Mouse (Mus musculus): Measurements from ENCODE around the gene Thap3.
"Not testable (repeated sequence)": the region's sequence is repeated elsewhere in the genome, so short reads cannot be mapped to it uniquely, and the experiment has no call there.

Thap3 gene

DNA sequence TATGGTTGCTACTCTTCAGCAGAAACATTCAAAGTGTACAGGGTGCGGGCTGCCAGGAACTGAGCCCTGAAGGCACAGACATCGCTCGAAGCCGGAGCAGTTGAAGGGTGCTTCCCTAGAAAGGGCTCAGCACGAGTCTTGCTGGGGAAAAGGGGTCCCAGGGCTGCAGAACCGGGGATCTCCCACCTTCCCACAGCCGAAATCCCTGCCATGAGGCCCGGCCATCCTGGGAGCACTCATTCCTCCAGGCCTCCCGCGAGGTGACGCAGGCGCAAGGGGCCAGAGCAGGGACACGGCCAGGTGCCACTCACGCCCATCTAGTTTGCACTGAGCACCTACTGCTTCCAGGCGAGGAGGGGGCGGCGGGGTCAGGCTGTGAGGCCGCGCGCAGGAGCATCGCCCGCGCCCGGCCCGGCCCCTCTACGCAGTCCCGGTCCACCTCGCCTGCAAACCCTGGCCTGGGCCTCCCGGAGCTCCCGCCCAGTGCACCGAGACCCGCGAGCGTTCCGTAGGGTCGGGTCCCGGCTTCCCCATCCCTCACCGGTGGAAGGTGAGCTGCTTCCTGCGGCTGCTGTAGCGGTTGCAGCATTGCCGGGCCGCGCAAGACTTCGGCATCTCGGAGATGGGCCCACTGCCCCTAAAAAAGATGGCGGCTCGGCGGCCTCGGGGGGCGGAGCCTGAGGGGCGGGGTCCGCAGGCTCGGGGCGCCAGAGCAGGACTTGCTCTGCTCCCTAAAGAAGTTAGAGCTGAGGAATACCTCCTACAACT, at the start of gene Thap3:
Gene Thap3 (minus strand): TSS at position 656 of the 768 bp plus-strand sequence.
- DNase-seq (ENCODE audit: inconsistent ontology term): peak; percentile 76

DNA sequence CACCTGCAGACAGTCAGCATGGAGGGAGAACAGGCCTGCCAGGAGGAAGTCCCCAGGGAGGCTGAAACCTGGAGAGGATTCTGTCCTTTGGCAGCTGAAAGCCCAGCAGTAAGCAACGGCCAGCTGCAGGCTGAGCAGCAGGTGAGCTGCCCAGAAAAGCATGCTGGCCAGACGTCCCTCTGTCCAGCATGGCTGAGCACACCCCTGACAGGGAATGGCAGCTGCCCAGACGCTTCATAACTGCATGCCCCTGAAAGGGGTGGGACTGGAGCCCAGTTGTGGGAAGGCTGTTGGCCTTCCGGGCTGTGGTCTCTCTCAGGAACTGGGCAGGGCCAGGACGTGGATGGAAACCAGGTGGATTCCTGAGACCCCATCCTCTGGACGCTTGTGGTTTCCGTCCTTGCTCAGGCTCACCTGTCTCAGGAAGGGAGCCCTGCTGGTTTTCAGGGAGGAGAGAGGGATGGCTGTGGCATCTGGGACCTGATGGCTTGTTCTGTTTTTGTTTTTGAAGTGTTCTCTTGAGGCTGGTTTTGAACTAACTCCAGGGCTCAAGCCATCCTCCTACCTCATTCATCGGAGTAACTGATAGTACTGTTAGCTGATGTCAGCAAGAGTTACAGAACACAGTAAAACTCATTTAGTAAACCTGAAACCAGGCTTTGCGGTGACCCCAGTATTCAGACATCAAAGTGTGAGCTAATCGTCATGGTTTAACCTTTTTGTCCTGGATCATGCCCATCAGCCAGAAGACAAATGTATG, 49.6 kb upstream of the Thap3 start, which contains the start of gene Tas1r1:
Gene Tas1r1 (minus strand): TSS at position 344 of the 760 bp plus-strand sequence.
- DNase-seq (ENCODE audit: inconsistent ontology term): peak; percentile 61

DNA sequence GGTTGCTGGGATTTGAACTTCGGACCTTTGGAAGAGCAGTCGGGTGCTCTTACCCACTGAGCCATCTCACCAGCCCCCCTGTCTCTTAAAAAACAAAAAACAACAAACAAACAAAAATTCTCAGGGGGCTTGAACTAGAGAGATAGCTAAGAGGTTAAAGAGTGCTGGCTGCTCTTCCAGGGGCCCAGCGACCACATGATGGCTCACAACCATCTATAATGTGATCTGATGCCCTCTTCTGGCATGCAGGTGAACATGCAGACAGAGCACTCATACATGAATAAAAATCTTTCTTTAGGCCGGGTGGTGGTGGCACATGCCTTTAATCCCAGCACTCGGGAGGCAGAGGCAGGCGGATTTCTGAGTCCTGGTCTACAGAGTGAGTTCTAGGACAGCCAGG, 47.7 kb upstream of the Thap3 start:
- DNase-seq (ENCODE audit: inconsistent ontology term): not testable (repeated sequence)

DNA sequence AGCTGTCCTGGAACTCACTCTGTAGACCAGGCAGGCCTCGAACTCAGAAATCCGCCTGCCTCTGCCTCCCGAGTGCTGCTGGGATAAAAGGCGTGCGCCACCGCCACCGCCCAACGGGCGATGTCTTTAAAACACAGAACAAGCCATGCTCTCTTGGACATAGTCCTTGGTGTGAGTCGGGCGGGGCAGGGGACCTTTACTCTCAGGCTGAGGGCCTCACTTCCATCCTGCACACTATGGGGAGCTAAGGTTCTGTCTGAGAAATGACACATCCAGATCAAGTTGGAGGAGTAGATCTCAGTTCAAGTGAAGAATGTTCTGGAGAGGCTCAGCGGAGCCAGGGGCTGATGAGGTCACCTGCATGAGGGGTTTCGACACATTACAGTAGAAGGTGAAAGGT, 44.1 kb upstream of the Thap3 start:
- no peak for DNase-seq (ENCODE audit: inconsistent ontology term)

DNA sequence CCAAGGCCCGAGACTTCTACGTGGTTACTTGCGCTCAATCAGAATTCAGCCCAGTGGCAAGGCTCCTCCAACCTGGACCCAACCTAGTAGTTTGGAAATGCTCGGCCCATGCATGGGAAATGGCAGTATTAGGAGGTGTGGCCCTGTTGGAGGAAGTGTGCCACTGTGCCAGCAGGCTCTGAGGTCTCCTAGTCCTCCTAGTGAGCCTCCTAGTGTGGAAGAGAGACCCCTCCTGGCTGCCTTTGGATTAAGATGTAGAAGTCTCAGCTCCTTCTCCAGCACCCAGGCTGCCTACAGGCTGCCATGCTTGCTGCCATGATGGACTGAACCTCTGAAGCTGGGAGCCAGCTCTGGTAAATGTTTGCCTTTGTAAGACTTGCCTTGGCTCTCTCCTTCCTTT, 41.2 kb upstream of the Thap3 start:
- DNase-seq (ENCODE audit: inconsistent ontology term): no peak

DNA sequence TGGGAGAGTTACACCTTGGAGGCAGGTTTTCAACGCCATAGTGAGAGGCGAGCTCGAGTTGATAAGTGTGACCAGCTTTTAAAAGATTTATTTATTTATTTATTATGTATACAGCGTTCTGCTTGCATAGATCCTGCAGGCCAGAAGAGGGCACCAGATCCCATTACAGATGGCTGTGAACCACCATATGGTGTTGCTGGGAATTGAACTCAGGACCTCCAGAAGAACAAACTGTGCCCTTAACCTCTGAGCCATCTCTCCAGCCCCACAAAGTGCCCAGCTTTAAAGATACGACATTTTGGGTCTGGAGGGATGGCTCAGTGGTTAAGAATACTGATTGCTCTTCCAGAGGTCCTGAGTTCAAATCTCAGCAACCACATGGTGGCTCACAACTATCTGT, 40.3 kb upstream of the Thap3 start:
- no peak for DNase-seq (ENCODE audit: inconsistent ontology term)

DNA sequence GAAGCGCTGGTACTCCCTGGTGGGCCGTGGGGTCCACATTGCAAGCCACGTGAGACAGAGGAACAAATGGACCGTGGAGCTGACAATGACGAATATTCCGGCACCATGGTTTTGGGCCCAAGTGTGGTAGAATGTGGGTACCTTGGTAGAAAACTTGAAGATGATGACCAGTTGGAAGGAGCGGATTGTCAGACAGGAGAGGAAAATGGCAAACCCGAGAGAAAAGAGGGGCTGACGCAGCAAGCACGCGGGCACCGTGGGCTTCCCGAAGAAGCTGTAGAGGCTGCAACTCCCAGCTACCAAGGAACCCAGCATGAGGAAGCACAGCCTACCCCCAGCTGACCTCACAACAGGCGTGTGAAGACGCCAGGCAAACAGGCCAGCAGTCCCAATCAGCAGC, 39.7 kb upstream of the Thap3 start:
- DNase-seq (ENCODE audit: inconsistent ontology term): no peak

DNA sequence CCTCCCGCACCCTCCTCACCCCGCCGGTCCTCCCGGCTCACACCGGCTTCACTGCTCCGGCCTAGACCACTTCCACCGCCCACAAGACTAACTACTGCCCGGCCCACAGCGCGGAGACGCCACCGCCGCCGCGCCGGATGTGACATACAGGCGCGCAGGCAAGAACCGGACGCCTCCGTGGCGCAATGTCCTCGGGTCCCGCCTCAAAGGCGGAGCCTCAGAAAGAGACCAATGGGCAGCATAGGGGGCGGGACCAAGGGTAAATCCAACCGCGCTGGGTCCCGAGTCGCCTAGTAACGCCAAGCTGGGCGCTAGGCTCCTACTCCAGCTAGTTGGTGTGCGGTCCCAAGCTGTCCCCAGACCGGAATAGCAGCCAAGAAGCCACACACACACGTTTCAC, 38.7 kb upstream of the Thap3 start, which contains the start of gene Zbtb48:
Gene Zbtb48 (minus strand): TSS at position 148 of the 400 bp plus-strand sequence.
- DNase-seq (ENCODE audit: inconsistent ontology term): peak; percentile 97

DNA sequence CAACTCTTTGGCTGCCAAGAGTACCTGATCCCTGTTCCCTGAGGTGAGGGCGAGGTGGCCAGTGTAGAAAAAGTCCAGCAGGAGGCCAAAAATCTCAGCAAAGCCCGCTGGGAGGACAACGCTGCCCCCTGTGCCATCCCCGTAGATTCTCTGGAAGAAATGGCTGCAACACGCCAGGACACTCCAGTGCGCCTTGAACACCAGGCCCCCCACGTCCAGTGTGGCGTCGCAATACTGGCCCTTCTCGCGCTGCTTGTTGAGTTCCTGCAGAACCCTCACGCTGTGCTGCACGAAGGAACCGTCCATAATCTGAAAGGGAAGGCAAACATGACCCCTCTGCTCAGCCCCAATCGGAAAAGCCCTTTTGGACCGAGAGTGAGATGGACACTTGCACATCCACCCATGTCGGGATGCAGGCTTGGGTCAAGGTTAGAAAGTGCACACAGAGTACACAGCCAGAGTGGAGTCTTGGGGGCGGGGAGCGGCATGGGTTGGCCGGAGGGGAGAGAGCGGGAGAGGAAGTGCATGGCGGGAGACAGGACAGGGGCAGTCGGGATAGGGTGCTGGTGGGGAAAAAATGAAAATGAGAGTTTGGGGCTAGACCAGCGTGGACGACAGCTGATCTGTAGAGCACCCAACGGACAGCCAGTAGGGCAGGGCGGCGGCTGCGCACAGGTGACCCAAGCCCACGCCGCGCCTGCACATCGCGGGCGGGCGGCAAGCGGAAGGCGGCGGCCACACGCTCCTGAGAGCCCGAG, 38.1 kb upstream of the Thap3 start:
- DNase-seq (ENCODE audit: inconsistent ontology term): peak; percentile 56

DNA sequence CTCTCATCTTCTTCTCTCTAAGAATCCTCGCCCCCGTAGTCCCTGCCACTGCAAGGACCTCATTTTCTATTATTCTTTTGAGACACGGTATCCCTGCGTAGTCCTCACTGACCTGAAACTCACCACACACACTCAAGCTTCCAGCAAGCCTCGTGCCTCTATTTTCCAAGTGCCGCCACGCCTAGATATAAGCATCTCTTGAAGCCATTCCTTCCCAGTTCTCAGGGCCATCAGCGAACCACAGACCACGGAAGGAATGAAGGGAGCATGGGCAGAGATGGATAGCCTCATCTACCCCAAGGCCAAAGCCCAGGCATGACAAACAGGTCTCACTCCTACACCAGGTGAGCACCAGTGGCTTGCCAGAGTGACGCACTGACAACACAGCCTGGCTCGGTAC, 35.7 kb upstream of the Thap3 start:
- no peak for DNase-seq (ENCODE audit: inconsistent ontology term)

DNA sequence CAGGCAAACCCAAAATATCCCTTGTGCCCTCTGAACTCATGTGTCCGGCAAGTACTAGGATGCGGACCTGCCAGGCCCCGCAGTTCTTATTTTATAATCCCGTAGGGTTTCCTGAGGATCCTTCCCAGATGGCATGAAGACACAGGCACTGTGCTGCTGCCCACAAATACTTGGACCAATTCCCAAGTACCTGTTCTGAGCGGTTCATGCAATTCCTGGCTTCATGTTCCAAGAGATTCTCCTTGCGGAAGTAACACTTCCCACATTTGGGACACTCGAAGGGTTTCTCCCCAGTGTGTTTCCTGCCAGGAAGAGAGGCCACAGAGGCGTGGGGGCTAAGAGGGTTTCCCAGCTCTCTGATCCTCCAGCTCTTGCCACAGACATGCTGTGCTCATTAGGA, 33.7 kb upstream of the Thap3 start:
- DNase-seq (ENCODE audit: inconsistent ontology term): no peak

DNA sequence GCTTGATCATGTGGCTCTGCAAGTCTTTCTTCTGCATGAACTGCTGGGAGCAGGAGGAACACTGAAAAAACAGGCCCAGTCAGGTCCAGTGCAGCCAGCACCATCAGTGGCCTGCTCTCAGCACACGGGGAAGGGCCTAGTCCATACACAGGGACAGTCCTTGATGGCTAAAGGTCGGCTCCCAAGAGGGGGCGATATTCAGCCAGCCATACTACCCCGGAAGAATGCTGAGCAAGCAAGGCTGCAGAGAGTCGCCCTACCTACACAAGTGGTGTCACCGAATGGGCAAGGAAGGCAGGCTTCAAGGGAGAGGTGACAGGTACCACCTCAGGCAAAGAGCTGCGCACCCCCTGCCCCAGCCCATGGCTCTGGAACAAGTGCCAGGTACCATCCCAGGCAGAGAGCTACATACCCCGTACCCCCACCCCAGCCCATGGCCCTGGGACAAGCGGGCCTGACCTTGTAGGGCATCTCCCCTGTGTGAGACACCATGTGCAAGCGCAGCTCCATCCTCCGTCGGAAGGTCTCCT, 32.8 kb upstream of the Thap3 start:
- DNase-seq (ENCODE audit: inconsistent ontology term): no peak

DNA sequence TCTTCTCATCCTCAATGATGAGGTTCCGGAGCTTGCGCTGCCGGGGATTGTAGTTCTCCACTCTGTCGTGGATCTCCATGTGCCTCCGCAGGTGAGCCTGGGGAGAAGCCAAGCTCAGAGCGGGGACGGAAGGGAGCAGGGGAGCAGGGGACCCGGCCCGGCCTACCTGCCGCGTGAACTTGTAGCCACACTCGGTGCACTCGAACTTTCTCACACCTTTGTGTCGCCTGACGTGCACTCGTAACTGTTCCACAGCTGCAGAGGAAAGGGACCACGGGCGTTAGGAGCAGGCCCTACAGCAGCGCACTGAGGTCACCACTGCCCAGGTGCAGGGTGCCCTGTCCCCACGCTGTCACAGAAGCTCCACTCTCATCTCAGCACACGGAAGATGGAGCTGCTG, 31.2 kb upstream of the Thap3 start:
- no peak for DNase-seq (ENCODE audit: inconsistent ontology term)

DNA sequence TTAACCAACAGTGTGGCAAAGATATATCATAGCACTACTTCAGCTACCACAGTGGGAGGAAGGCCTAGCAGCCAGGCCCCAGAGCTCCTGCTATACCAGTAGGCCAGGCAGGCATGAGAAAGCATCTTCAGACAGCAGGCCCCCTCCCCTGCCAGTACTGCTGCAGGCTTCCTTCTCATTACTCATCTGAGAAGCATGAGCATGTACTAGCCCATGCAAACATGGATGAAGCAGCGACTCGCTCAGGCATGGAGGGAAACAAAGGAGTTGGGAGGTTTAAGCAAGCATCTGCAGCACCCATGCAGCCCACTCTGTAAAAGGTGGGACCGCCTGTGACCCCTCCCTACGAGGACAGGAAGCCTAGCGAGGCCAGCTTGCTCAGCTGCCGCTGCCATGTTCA, 30.3 kb upstream of the Thap3 start:
- DNase-seq (ENCODE audit: inconsistent ontology term): no peak

DNA sequence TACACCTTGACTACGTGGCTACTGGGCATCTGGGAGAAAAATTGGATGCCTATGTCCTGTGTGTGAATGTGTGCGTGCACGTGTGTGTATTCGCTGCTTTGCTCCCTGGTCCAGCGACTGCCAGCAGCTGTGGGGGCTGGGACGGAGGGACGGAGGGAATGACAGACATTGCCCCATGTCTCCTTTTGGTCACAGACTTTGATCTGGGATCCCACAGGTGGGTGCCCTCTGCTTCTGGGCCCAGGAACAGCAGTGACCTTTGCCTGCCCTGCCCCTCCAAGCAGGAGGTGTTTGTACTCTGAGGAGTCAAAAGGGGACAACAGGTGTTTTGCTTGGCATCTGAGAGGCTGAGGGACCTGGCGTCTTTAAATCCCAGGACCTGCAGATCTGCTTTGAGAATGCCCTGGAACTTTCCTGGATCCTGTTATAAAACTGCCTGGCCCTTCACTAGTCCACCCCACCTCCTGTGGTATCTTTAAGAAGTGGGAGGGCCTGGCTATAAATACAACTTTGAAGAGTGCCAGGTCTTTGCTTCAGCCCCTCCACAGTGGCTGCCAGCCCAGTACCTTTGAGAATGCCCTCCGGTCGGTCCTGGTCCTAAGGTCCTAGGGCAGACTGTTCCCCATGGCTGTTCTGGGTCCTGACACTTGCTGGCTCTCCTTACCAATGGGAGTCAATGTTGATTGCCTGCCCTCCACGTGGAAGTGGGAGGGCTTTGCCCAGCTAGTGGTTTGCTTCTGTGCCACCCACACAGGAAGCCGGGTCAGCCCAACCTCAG, 24.4 kb upstream of the Thap3 start:
- no peak for DNase-seq (ENCODE audit: inconsistent ontology term)

DNA sequence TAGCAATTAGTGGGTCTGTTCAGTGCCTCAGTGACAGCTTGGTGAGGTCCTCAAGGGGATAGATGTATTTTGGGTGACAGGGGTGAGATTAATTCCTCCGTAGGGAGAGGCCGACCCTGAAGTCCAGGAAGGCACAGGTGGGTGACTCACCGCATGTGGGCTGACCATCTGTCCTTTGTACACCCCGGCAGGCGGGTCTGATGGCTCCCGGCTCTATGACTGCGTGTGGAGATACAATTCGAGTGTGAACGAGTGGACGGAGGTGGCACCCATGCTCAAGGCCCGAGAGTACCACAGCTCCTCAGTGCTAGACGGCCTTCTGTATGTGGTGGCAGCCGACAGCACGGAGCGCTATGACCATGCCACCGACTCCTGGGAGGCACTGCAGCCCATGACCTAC, 23.3 kb upstream of the Thap3 start:
- no peak for DNase-seq (ENCODE audit: inconsistent ontology term)

DNA sequence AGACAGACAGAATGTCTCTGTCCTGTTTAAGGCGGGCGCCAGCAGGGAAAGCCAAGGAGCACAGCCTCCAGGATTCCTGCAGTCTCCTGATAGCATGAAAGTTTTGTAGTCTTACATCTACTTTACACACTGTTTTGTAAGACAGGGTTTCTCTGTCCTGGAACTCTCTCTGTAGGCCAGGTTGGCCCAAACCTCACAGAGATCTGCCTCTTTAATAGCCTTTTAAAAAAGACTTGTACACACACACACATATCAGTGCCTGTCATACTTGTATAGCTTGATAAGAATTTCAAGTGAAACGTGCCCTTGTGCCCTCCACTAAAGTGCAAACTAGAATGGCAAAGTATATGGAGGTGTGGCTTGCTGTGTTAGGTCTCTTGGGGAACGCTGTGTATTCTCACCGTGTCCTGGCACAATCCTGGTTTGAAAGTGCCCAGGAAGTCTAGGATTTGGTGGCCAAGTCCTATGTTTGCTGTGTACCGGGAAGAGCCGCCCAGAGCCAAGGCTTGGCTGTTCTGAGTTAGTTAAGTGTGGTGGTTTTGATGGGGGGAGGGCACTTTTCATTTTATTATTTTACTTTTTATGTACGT, 22.5 kb upstream of the Thap3 start:
- DNase-seq (ENCODE audit: inconsistent ontology term): no peak

DNA sequence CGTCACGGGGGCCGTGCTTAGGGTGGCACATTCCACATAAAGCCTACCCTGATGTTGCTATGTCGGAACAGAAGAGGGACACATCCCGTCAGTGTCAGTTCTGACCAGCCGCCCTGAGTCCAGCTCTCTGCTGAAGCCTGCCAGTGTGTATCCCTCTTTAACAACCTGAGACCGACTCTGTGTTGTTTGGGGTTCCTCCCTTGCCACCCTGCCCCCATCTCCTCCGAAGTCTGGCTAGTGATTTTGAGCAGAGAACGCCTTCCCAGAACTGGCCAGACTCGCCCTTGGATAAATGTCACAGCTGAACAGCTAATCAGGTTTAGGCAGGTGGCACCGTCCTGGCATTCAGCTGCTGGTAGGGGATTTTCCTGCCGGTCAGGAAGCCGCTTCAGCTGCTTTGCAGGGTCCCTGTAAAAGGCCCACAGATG, 21.9 kb upstream of the Thap3 start:
- no peak for DNase-seq (ENCODE audit: inconsistent ontology term)

DNA sequence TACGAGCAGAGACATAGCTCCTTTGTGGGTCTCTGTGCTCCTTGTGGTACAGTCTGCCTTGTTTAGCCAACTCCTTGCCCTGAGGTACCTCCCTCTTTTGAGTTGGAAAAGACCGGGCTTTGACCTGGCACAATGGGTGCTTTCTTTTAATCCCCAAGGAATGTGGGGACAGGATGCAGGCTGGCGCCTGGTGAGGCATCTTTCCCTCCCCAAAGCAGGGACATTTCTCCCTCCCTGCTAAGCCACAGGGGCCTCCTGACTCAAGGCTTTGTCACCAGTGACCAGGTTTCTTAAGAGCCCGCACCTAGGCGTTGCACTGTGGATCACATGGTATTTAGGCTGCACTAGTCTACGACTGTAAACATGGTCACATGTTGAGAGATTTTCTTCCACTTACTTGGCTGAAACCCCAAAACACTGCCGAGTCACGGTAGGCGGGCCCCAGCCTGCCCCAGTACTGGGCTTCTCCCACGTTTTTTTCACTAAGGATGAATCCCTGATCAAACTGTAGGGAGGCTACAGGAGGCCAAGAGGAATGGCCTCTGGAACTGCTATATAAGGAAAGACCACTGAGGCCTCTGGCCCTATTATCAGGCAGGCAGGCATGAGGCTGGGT, 21.4 kb upstream of the Thap3 start:
- peak; percentile 86 for DNase-seq (ENCODE audit: inconsistent ontology term)
